ENCODE assay signal across 13 mouse cellular contexts in the genomic region with DNA sequence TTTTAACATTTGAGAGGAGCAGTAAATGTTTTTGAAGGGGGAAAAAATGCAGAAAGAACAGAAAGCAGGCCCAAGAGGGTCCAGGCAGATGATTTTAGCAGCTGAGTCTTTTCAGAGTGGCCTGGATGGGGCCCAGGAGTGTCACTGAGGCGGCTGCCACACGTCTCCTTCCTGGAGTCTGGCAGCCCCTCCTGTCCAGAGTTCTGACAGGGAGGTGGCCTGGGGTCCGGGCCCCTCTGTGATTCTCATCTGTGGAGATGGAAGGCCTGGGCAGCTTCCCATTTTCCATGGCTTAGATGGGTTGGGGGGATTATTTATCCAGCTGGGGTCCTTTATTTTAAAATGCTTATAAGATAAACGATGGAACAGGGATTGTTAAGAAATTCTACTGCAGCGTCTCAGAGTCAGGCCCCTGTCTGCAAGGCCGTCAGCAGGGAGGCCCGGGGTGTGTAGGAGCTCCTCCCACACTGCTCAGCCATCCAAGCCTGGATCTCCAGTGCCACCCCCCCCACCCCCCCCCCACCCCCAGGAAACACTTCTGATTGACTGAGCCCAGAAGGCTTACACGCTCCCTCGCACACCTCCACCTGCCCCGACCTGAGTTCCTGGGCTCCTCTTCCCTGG. TPM values are rescaled to one million over a fixed set of nuclear protein-coding genes. Genes with fewer than 3 reads are reported as not detected.
DNase-seq lines count a peak whose midpoint lies in the region; ATAC-seq and TF ChIP-seq lines count a peak whose summit lies in the region.
"Had no signal": no experiment of that assay in that cellular context is flagged by ENCODE, and none has a peak within 500 bp of the region (broad histone marks: within the 10 kb centered on the region; RNA-seq: fewer than 3 reads in every experiment).

No protein-coding gene starts in this region.

- peak; percentile 89 for ATAC-seq in kidney, embryonic 16.5 days (ENCODE audit: low FRiP score, low TSS enrichment)
- ATAC-seq in heart, embryonic 15.5 days (replicated peaks; ENCODE audit: insufficient number of reproducible peaks, insufficient read depth, low FRiP score, low read depth), result no peak
- ATAC-seq in intestine, postnatal 0 days, result no peak
- peak; percentile 88 for ATAC-seq in stomach, embryonic 14.5 days (ENCODE audit: insufficient number of reproducible peaks, insufficient read depth, low FRiP score, low read depth)
- ATAC-seq in erythroid progenitor cell, adult 5-6 weeks (replicated peaks; ENCODE audit: low FRiP score, poor library complexity, severe bottlenecking), result no peak
- ATAC-seq: Patski had no signal

- no peaks in the 10 kb centered on the region for H3K27me3 ChIP-seq in kidney, embryonic 16.5 days (ENCODE audit: insufficient read depth, low read length)
- no peaks in the 10 kb centered on the region for H3K27me3 ChIP-seq in heart, embryonic 15.5 days
- no peaks in the 10 kb centered on the region for H3K27me3 ChIP-seq in intestine, postnatal 0 days (replicated peaks; ENCODE audit: control insufficient read depth, insufficient read depth, low read length)
- no peaks in the 10 kb centered on the region for H3K27me3 ChIP-seq in stomach, embryonic 14.5 days (ENCODE audit: control insufficient read depth, insufficient read depth, low read length)
- H3K27me3 ChIP-seq: neural tube, embryonic 15.5 days; Patski had no signal

- H3K9me3 ChIP-seq in kidney, embryonic 16.5 days (ENCODE audit: low read length), result no peaks in the 10 kb centered on the region
- H3K9me3 ChIP-seq in heart, embryonic 15.5 days (replicated peaks), result no peaks in the 10 kb centered on the region
- no peaks in the 10 kb centered on the region for H3K9me3 ChIP-seq in intestine, postnatal 0 days (ENCODE audit: control insufficient read depth)
- no peaks in the 10 kb centered on the region for H3K9me3 ChIP-seq in stomach, embryonic 14.5 days (ENCODE audit: control insufficient read depth, low read depth, low read length)
- H3K9me3 ChIP-seq: neural tube, embryonic 15.5 days had no signal

- peak overlapping the region; percentile 49; the same call in 1 of the 2 replicates for H3K9ac ChIP-seq in kidney, embryonic 16.5 days (replicated peaks; ENCODE audit: low read length)
- no peak overlapping the region for H3K9ac ChIP-seq in heart, embryonic 15.5 days
- H3K9ac ChIP-seq in intestine, postnatal 0 days (ENCODE audit: low read depth, low read length), result no peak overlapping the region
- no peak overlapping the region for H3K9ac ChIP-seq in stomach, embryonic 14.5 days (replicated peaks; ENCODE audit: low read depth, low read length)
- H3K9ac ChIP-seq: liver, embryonic 14.5 days; neural tube, embryonic 15.5 days had no signal

- H3K4me3 ChIP-seq in kidney, embryonic 16.5 days (ENCODE audit: low read length), result no peak overlapping the region
- no peak overlapping the region for H3K4me3 ChIP-seq in heart, embryonic 15.5 days
- H3K4me3 ChIP-seq in intestine, postnatal 0 days (ENCODE audit: low read depth, low read length), result no peak overlapping the region
- no peak overlapping the region for H3K4me3 ChIP-seq in stomach, embryonic 14.5 days (ENCODE audit: low read depth, low read length)
- H3K4me3 ChIP-seq: left cerebral cortex, adult 2 months; neural tube, embryonic 15.5 days had no signal

- H3K27ac ChIP-seq in kidney, embryonic 16.5 days (ENCODE audit: low read length), result peak overlapping the region; percentile 57
- peak overlapping the region; percentile 8; the same call in 1 of the 2 replicates for H3K27ac ChIP-seq in heart, embryonic 15.5 days
- 0 out of 2 replicates have a peak overlapping the region, but pooled peaks have one; percentile 15 for H3K27ac ChIP-seq in intestine, postnatal 0 days (ENCODE audit: low read depth, low read length)
- peak overlapping the region; percentile 72 for H3K27ac ChIP-seq in stomach, embryonic 14.5 days (ENCODE audit: low read length)
- H3K27ac ChIP-seq: left cerebral cortex, adult 2 months; liver, embryonic 14.5 days; neural tube, embryonic 15.5 days had no signal

- H3K4me2 ChIP-seq in kidney, embryonic 16.5 days (replicated peaks; ENCODE audit: low read depth, low read length), result no peak overlapping the region
- H3K4me2 ChIP-seq in heart, embryonic 15.5 days, result no peak overlapping the region
- H3K4me2 ChIP-seq in intestine, postnatal 0 days (replicated peaks; ENCODE audit: low read depth), result no peak overlapping the region
- H3K4me2 ChIP-seq in stomach, embryonic 14.5 days (replicated peaks; ENCODE audit: low read depth, low read length), result no peak overlapping the region
- H3K4me2 ChIP-seq: neural tube, embryonic 15.5 days had no signal

- WGBS in kidney, embryonic 16.5 days, result 12% methylated on average over 10 of the region's 10 CpGs
- WGBS in heart, embryonic 15.5 days, result 55% methylated on average over 10 of the region's 10 CpGs
- WGBS in intestine, postnatal 0 days, result 46% methylated on average over 10 of the region's 10 CpGs
- WGBS in stomach, embryonic 14.5 days, result 16% methylated on average over 10 of the region's 10 CpGs

- H3K4me1 ChIP-seq in kidney, embryonic 16.5 days (ENCODE audit: insufficient read depth, low read length), result peaks cover 21% of the 10 kb centered on the region
- H3K4me1 ChIP-seq in heart, embryonic 15.5 days (replicated peaks), result peaks cover 11% of the 10 kb centered on the region
- no peaks in the 10 kb centered on the region for H3K4me1 ChIP-seq in intestine, postnatal 0 days (replicated peaks; ENCODE audit: control insufficient read depth, insufficient read depth, low read length)
- H3K4me1 ChIP-seq in stomach, embryonic 14.5 days (ENCODE audit: control insufficient read depth, insufficient read depth, low read length), result peaks cover 35% of the 10 kb centered on the region

- no peaks in the 10 kb centered on the region for H3K36me3 ChIP-seq in kidney, embryonic 16.5 days (ENCODE audit: insufficient read depth, low read length)
- no peaks in the 10 kb centered on the region for H3K36me3 ChIP-seq in heart, embryonic 15.5 days
- H3K36me3 ChIP-seq in intestine, postnatal 0 days (ENCODE audit: control insufficient read depth, insufficient read depth), result no peaks in the 10 kb centered on the region
- no peaks in the 10 kb centered on the region for H3K36me3 ChIP-seq in stomach, embryonic 14.5 days (ENCODE audit: control insufficient read depth, insufficient read depth, low read length)
- H3K36me3 ChIP-seq: neural tube, embryonic 15.5 days had no signal

- no peak for TF ChIP-seq CTCF in intestine, postnatal 0 days (IDR thresholded peaks at IDR 0.05; ENCODE audit: low read depth)

- DNase-seq in kidney, adult 11 months, result no peak
- DNase-seq in thymus, postnatal 4 days, result no peak
- DNase-seq: cerebellum, postnatal 36 days had no signal

RNA-seq across cellular contexts. Expression of gene Htra3, which starts 37.5 kb away (rescaled TPM):
- 16.9 and 18.4 TPM in 2 replicates for polyA plus RNA-seq in kidney, embryonic 16.5 days (2015; fragmentation: Nextera tagmentation; extraction: Ambion mirVana)
- polyA plus RNA-seq in heart, embryonic 15.5 days (2015; fragmentation: Nextera tagmentation; extraction: Ambion mirVana), result 14.7 and 22.2 TPM in 2 replicates
- polyA plus RNA-seq in intestine, postnatal 0 days (2015; fragmentation: Nextera tagmentation; extraction: Ambion mirVana), result 24.5 and 25.5 TPM in 2 replicates
- 52.2 and 54.7 TPM in 2 replicates for polyA plus RNA-seq in stomach, embryonic 14.5 days (2014; fragmentation: Nextera tagmentation; extraction: Ambion mirVana)
- not detected in 2 replicates for total RNA-seq in erythroid progenitor cell, adult 5-6 weeks (2015; ENCODE audit: low replicate concordance)
- not detected in 2 replicates for total RNA-seq in erythroid progenitor cell, adult 5-6 weeks (2017; ENCODE audit: low replicate concordance)
- total RNA-seq: CH12.LX had no signal

RNA-seq across cellular contexts. Expression of gene Acox3, which starts 59.2 kb away (rescaled TPM):
- polyA plus RNA-seq in kidney, embryonic 16.5 days (2015; fragmentation: Nextera tagmentation; extraction: Ambion mirVana), result 14.4 and 16.6 TPM in 2 replicates
- polyA plus RNA-seq in heart, embryonic 15.5 days (2015; fragmentation: Nextera tagmentation; extraction: Ambion mirVana), result 9.9 and 11.7 TPM in 2 replicates
- 19.7 and 21.4 TPM in 2 replicates for polyA plus RNA-seq in intestine, postnatal 0 days (2015; fragmentation: Nextera tagmentation; extraction: Ambion mirVana)
- 13.9 and 18.3 TPM in 2 replicates for polyA plus RNA-seq in stomach, embryonic 14.5 days (2014; fragmentation: Nextera tagmentation; extraction: Ambion mirVana)
- 4.0 and 6.7 TPM in 2 replicates for total RNA-seq in erythroid progenitor cell, adult 5-6 weeks (2015; ENCODE audit: low replicate concordance)
- total RNA-seq in erythroid progenitor cell, adult 5-6 weeks (2017; ENCODE audit: low replicate concordance), result 5.6 TPM in 2 replicates

Comparison
In these comparisons a context has a peak if more than half of its experiments do, and no peak if none do; other contexts are left out.
1. ATAC-seq: peak in kidney, embryonic 16.5 days (single experiment) and stomach, embryonic 14.5 days (single experiment); none in heart, embryonic 15.5 days (single experiment), intestine, postnatal 0 days (single experiment) and erythroid progenitor cell, adult 5-6 weeks (single experiment).
2. H3K27ac ChIP-seq: peak in every context shown above with its lines; median percentile 72 in stomach, embryonic 14.5 days; 57 in kidney, embryonic 16.5 days; 15 in intestine, postnatal 0 days; 8 in heart, embryonic 15.5 days.